Mouse (Mus musculus): ENCODE data around the gene Hbs1l.

DNA sequence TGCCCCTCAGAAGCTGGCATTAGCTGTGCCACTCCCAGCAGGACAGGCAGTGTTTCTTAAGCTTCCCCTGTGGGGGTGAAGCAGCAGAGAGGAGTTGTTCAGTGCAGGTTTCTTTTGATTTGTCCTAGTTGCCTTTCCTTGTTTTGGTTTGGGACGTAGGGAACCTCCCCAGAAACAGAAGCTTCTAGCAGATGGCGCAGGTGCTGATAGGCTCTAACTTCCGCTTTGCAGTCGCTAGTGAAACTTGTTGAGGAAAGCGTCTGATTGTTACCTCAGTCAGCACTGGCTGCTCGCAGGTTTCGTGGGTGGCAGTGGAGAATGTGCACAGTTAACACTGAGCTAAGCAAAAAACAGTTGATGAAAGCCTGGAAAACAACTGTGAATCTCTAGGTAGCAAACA, 6.0 kb downstream of the Hbs1l start:
- no peak for TF ChIP-seq CTCF (IDR thresholded peaks at IDR 0.05; ENCODE audit: low read depth, low read length)
- no peak for TF ChIP-seq POLR2A (IDR thresholded peaks at IDR 0.05; ENCODE audit: borderline replicate concordance, low read depth, low read length)

Data from bone marrow macrophage, adult 2 months (primary cell).